Mouse (Mus musculus) frontal cortex, adult 2 months (tissue): ENCODE results near the gene Hoxd9. TPM values are rescaled to one million over a fixed set of nuclear protein-coding genes. Genes with fewer than 3 reads are reported as not detected.

Experiments
- DNase-seq, 2 experiments: peaks; one replicate each; pipeline ENCODE4 v3.0.0; 2022; ENCODE audit warnings: low spot score in 1 of 2; ENCODE audit errors: extremely low spot score in 1 of 2
- polyA plus RNA-seq: library from polyadenylated mRNA; depleted of rRNA; stranded (reverse); fragments of >200 nt; gene quantifications from 2 replicates; pipeline ENCODE4 v1.2.3, GENCODE M21; 2012

The Hoxd9 gene
- polyA plus RNA-seq, 1 experiment, result 0.04 TPM

DNA sequence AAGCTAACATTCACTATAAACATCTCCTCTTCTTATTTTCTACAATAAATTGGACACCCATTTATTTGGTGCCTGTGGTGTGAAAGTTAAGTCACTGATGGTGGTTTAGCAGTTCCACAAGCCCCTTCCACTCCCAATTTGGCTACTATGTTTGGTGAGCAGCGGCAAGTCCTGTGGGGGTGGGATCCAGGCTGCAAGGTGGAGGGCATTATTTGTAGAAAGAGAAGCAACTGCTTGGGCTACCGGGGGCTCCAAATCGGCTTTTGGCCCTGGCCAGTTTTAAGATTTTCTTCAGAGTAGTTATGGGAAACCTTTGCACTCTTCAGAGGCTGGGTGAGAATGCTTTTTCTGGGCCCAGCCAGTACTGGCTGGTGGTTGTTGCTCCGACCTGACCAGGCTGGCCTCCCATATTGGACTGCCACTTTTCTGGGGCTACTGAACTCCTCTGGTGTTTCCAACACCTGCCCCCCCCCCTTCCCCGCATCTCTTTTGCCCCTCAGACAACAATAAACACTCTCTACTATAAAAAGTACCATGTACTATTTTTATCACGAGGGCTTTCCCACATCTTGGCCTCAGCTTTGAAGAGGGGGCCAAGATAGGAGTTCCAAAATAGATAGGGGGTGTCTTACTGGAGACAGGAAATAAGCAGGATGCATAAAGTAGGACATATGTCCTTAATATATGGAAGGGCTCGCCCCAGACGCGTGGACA lies 34.4 kb downstream of the Hoxd9 start:
- no peak for DNase-seq

- DNase-seq, result no peak
Measured at GRCm38 (mm10) chr2:74732513-74733316, 35.2 kb downstream of the Hoxd9 start.

DNA sequence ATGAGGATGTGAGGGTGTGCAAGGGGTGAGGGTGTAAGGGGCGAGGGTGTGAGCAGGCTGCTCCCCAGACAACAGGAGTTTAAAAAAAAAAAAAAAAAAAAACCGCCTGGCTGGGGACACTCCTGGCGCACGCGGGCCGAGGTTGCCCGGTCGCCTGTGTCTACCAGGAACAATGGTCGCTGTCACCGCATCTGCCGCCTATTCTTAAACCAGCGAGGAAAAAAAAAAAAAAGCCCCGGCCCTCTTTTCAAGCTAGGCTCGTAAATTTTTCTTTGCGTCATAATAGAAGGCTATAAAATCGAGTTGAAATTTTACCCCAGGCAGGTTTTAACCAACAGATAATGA lies 35.8 kb downstream of the Hoxd9 start:
- no peak for DNase-seq

- no peak for DNase-seq
Measured at GRCm38 (mm10) chr2:74733765-74734164, 36.2 kb downstream of the Hoxd9 start.

DNA sequence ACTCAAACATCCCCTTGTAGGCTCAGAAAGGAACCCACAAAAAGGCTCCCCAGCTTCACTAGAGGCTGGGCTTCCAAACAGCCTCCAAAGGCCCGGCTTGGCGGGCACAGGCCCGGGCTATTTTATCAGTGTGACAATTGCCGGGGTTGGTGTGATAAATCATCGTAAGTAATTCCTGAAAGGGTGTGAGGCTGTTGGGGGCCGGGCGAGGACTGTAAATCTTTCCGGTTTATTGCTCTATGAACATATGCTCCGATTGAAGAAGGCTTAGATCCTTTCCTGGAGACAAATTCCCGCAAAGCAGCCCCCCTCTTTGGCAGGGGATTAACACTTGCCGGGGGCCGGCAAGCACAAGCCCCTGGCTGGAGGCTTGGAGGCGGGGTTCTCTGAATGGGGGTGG lies 36.9 kb downstream of the Hoxd9 start:
- no peak for DNase-seq

GRCm38 (mm10) chr2:74734996-74735811 lies 37.7 kb downstream of the Hoxd9 start:
- DNase-seq, result no peak

DNA sequence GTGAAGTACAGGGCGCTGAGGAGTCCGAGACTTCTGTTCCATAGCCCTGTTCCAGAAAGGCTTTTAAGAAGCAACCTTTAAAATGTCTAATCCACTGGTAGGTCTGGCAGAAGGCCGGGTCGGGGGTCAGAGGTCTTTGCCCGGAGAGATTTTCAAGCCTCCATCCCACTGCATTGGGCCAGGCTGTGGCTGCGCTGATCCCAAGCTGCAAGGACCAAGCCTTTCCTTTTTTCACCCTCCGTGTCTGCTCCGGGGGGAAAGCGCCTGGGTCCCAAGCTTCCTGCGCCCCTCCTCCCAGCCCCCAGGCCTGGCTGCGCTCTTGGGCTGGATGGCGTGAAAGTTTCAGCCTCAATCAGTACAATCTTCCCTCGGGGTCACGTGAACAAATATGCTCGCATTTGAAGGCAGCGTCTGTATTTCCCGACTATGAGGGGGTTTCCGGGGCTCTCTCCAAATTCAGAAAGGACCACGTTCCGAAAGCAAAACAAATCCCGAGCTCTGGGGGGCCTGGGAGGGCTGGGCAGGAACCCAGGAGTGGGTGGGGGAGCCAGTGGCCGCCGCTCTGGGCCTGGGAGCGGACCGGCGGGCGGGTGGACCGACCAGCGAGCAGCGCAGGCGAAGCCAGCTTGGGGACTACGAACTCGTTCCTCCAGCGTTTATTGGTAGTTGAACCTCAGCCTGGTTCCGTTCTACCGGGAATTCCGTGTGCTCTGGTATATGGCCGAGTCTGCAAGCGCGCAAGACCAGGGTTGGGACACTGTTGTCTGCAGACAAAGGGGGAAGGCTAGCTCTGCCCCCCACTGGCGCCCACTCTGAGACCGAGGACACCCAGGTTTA lies 38.5 kb downstream of the Hoxd9 start:
- DNase-seq, result no peak

DNA sequence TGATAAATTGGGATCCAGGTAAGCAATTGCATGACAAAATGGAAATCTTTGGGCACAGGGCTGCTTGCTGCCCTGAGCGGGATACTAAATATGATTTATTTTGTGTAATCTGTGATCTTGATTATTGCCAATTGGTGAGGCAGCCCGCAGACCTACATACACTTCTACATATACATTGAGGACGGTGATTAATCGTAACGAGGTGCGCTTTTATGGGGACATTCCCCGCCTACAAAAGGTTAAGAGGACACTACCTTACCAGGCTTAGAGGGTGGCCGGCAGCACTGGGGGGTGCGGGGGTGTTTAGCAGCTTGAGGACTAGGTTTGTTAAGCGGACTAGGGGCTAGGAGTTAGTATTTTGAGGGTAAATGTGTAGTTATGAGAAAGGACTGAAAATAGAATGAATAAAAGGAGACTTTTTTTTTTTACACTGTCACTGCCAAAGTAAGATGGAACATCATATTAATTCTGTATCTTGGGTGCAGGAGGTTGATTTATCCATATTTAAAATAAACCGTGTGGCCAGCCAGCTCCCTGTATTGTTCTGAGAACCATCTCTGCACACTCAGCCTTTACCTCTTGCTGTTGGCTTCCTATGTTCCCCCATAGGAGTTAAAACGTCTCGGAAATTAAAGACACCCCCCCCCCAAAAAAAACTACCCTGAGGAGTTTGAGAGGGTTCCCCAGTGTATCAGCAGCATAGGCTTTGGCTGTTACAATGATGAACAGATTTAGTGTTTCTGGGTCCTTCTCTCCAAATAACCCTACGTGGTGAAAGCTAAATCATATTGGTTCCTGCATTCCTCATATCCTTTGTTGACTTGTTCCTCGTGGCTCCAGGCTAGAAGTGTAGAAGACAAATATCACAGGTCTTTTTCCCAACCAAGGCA lies 39.4 kb downstream of the Hoxd9 start:
- no peak for DNase-seq

DNA sequence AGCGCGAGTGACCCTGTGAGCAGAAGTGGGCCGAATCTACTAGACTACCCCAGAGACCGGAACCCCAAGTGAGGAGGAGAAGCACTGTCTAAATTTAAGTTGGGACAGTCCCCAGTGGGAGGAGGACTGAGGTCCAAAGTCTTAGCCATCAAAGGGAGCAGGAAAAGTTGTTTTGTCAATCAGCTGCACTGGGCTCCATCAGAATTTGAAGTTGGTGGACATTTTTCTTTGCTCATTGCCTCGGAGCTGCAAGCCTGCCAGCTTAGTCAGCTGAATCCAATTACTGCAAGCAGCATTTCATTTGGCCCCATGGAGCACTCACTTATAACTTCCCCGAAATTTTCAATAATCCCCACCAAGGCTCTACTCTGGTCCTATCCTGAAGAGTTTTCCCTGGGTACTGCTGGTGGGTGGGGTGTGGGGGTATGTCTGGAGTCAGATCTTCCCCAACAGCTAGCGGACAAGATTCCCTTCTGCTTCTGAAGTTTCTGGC lies 40.1 kb downstream of the Hoxd9 start:
- no peak for DNase-seq

- no peak for DNase-seq
Measured at GRCm38 (mm10) chr2:74738623-74739475, 41.3 kb downstream of the Hoxd9 start.

- DNase-seq, result no peak
Measured at GRCm38 (mm10) chr2:74739476-74739800, 41.9 kb downstream of the Hoxd9 start.

- no peak for DNase-seq
Measured at GRCm38 (mm10) chr2:74739869-74740268, 42.3 kb downstream of the Hoxd9 start.

DNA sequence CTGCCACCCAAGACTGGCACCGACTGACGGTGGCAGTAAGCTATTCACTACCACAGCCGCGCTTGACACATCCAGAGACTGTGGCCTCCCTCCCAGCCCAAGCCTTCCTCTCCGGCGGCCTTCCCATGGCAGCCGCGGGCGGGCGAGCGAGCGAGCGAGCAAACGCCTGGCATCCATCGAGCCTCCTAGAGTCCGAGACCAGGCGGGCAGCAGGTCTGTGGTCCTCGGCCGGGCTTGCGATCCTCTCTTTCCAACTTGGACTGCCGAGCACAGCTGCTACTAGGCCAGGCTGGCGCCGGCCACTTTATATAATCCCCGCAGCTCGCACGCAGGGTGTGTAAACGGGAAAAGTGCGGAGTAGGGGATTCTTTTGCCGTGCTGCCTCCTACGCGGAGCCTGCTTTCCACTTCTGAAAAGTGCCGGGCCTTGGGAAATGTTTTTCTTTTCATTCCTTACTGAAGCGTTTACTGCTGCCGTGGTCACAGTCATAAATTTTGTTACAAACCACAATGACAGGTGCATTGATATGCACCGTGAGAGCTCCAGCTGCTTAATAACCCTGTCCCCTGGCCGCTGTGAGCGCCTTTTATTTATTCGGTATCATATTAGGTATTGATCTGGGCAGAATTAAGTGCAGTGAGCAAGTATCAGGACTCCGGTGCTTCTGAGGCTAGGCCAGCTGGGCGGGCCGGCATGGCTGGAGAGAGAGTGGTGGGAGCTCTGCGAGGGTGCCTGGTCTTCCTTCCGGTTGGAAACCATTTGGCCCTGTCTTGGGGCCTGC lies 43.0 kb downstream of the Hoxd9 start:
- DNase-seq, result no peak

DNA sequence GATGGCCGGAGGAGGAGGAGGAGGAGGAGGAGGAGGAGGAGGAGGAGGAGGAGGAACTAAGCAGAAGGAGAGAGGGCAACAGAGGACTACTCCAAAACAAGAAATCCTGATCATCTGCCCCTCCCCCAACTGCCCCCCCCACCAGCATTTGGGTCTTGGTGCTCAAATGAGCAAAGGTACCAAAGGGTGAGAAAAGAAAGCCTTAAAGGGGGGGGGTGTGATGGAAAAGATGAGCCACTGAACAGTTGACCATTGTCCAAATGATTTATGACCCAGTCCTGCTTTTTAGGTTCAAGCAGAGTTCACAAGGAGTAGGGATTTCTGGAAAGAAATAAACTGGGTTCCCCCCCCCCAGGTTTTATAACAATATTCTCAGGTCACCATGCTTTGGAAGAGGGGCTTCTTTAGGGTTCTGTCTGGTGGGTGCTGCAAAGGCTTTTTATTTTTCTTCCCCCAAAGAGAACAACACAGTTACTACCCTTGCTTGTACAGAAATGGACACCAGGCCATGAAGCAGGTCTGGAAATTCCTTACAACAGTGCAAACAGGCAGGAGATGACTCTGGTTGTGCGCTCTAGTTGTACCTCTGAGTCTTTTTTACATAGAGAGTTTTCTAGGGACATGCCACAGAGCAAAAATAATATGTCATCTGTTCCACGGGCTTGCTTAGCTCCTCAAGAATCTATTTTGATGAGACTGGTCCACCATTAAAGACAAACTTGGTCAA lies 43.9 kb downstream of the Hoxd9 start:
- no peak for DNase-seq

DNA sequence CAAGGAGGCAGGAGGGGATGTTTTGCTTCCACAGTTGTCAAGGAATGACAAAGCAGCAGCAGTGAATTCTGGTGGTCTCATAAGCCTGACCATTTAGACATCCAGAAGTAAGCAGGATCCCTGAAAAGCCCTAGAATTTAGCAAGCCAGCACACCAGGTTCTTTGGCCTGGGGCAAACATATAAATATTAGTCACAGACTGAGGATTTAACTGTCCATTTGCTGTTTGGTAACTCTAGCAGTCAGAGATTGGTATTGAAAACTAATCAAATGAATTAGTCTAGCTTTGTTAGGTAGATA lies 44.4 kb downstream of the Hoxd9 start:
- DNase-seq, result no peak

DNA sequence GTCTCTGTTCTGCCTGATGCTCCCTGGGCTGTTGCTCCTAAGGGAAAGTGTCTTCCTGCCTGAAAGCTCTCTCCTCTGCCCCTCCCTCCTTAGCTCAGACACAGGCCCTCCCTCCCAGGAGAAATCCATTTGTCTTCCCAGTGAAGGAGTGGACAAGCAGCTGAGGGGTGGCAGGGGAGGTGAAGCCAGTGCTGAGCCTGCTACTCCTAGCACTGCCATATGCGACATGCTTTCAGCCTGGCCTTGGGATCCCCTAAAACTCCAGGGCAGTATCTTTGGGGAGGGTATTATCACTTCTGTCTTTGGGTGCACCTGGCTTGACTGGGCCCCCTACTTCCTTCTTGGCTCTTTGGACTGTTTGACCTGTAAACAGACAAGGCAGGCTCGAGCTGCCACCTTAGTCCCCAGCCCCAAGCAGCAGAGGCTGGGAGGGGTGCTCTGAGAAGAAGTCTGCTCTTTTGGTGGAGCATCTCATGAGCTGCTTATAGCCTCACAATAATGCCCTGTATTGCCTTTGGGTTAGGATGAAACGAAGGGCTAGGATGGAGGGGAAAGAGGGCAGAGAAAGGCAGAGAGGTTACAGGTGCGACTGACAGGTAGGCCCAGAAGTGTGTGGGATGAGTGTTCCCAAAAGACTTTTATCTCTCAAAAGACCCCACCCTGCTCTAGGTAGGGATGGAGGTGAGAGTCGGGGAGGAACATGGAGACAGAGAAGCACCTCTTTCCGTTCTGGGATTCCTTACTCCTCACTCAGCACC lies 48.2 kb downstream of the Hoxd9 start:
- DNase-seq, result no peak
